Mouse (Mus musculus) cerebellum, adult 2 months (tissue): ENCODE data around the gene Fam49a. TPM values are rescaled to one million over a fixed set of nuclear protein-coding genes. Genes with fewer than 3 reads are reported as not detected.

ENCODE experiments used
- DNase-seq, 2 experiments: peaks; one replicate each; pipeline ENCODE4 v3.0.0; 2021
- H3K27ac ChIP-seq: fragments of 200-500 bp; 2 replicates; pipeline ENCODE4 v1.5.1; 2012; ENCODE audit warnings: low read length, control low read depth, inconsistent platforms; ENCODE audit not compliant: insufficient read depth
- H3K27me3 ChIP-seq: fragments of 200-500 bp; 2 replicates; pipeline ENCODE4 v1.6.1; 2012; ENCODE audit warnings: inconsistent platforms, mild to moderate bottlenecking, low read length, moderate library complexity; ENCODE audit not compliant: control insufficient read depth, insufficient read depth
- H3K4me1 ChIP-seq: fragments of 200-500 bp; 2 replicates; pipeline ENCODE4 v1.6.1; 2011; ENCODE audit warnings: low read length; ENCODE audit not compliant: control insufficient read depth, insufficient read depth
- H3K4me3 ChIP-seq: fragments of 200-500 bp; replicated peaks from 2 replicates; pipeline ENCODE3; 2011; ENCODE audit warnings: mild to moderate bottlenecking, low read depth, low read length, control low read depth; ENCODE audit not compliant: insufficient read depth
- CTCF ChIP-seq: fragments of 200-500 bp; IDR thresholded peaks from 2 replicates; pipeline ENCODE4 v1.5.1; 2011; ENCODE audit warnings: low read depth, mild to moderate bottlenecking, control low read depth, low read length, moderate library complexity, borderline replicate concordance; ENCODE audit not compliant: insufficient read depth
- POLR2A ChIP-seq: fragments of 200-500 bp; IDR thresholded peaks from 2 replicates; pipeline ENCODE4 v1.6.1; 2011; ENCODE audit warnings: low read length, control low read depth, borderline replicate concordance; ENCODE audit not compliant: insufficient read depth
- WGBS: fragments of 180-500 bp; shearing (Covaris S2); methylation state at CpG from one replicate; pipeline ENCODE4 v1.1.7; 2018; 5-methylcytosine and 5-hydroxymethylcytosine counted together
- polyA plus RNA-seq: library from polyadenylated mRNA; depleted of rRNA; stranded (reverse); fragments of >200 nt; gene quantifications from 2 replicates; pipeline ENCODE4 v1.2.3, GENCODE M21; 2012

The Fam49a gene
- polyA plus RNA-seq, 1 experiment = 19.6 TPM

- WGBS = 36% methylated on average over 5 of the region's 5 CpGs
- no peaks in the 10 kb centered on the region for H3K27me3 ChIP-seq
- DNase-seq = no peak
- H3K27ac ChIP-seq = no peak overlapping the region
- no peaks in the 10 kb centered on the region for H3K4me1 ChIP-seq
- TF ChIP-seq POLR2A = no peak
- no peak for TF ChIP-seq CTCF
- no peak overlapping the region for H3K4me3 ChIP-seq
These were observed 8.4 kb upstream of the Fam49a start for GRCm38 (mm10) chr12:12253526-12253925.

DNA sequence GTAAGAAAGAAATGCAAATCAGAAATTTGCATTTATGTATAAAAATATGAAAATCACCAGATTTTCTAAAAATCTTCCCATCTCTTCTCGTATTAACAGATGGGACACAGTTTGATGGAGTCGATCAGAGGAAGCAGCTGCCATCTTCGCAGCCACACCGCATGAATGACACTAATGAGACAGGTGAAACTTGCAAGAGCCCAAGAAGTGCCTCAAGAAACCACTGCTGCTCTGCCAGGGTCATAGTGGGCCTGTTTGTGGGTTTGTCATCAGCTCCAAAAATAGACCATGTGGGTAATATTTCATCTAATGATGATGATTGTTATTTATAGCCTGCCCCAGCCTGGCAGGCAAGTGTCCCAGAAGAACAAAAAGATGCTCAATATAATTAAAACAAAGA, 7.8 kb upstream of the Fam49a start:
- DNase-seq = no peak
- H3K4me3 ChIP-seq = no peak overlapping the region
- no peak overlapping the region for H3K27ac ChIP-seq
- no peaks in the 10 kb centered on the region for H3K4me1 ChIP-seq
- TF ChIP-seq POLR2A (no peak), CTCF (no peak)
- 38% methylated on average over 4 of the region's 4 CpGs for WGBS
- no peaks in the 10 kb centered on the region for H3K27me3 ChIP-seq

DNA sequence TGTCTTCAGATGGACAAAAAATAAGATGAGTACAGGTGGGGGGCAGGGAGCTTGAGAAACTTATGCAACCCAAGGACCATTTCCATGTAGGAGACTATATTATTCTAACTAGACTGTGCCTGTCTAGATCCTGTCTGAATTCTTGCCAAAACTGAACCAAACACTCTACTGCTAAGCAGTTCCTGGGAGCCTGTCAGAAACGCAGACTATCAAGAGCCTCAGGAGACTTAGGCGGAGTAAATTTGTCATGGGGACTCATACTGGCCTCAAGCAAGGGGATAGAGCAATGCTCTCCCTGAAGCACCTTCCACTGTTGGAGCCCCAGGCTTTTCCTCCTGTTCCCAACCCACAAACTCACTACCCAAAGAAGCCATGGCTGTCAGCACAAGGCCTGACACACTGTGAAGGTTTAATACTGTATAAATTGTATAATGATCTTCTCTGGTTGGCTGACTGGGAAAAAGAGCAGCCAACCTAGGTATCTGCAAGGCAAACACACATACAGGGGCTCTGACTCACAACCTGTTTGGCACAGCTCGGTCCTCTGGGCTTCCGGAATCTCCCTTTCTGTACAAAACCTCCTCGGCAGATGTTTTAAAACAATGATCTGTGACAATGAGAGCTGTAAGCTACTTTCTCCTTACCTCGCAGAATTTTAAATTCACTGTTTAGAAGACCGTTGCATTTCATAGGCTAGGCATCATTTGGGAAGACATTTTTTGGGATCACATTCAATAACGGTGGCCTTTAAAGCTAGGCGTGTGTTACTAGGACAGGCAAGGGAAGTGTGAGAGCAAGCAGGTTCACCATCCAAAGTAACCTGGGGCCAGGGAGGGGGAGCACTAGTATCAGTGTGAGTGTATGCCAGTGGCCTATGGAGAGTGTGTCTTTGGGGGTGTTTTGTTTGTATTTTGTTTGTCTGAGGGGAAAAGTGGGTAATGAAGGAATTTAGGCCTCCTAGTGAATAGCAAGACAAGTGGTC, 669 bp upstream of the Fam49a start:
- Histone ChIP-seq H3K4me1 (peaks cover 5% of the 10 kb centered on the region; the same call in 1 of the 2 replicates), H3K27me3 (no peaks in the 10 kb centered on the region), H3K4me3 (peak overlapping the region; percentile 44), H3K27ac (no peak overlapping the region)
- WGBS = 76% methylated on average over 9 of the region's 9 CpGs
- peak in 1 of 2 experiments; percentile 26 for DNase-seq
- no peak for TF ChIP-seq POLR2A
- TF ChIP-seq CTCF = no peak

DNA sequence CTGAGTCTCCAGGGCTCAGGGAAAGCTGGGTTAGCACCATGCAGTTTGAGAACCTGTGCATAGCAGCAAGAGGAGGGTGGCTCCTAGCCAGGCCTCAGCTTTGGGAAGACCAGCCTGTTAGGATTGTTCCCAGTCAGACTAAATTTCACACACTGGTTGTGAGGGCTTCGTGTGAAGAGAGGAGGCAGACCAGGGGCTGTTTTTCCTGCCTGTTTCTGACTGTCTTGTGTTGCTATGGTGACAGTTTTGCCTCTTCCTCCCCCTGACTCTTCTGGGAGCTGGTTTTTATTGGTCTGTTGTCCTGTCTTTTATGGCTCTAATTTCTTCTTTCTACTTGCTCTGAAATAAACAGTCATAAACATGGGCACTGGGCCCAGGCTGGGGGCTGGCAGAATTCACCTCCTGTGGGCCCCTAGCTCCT, 1.4 kb downstream of the Fam49a start:
- Histone ChIP-seq H3K27me3 (no peaks in the 10 kb centered on the region), H3K4me3 (peak overlapping the region; percentile 35), H3K4me1 (peaks cover 5% of the 10 kb centered on the region; the same call in 1 of the 2 replicates), H3K27ac (no peak overlapping the region)
- TF ChIP-seq CTCF (no peak), POLR2A (no peak)
- DNase-seq = peak; percentile 28 to 37
- WGBS = 30% methylated on average over 1 of the region's 1 CpGs

- H3K4me3 ChIP-seq = no peak overlapping the region
- no peak overlapping the region for H3K27ac ChIP-seq
- peaks cover 5% of the 10 kb centered on the region; the same call in 1 of the 2 replicates for H3K4me1 ChIP-seq
- DNase-seq = no peak
- H3K27me3 ChIP-seq = no peaks in the 10 kb centered on the region
- WGBS = 82% methylated on average over 5 of the region's 5 CpGs
- TF ChIP-seq POLR2A = no peak
- no peak for TF ChIP-seq CTCF
These were observed 2.2 kb downstream of the Fam49a start for GRCm38 (mm10) chr12:12264151-12264550.

DNA sequence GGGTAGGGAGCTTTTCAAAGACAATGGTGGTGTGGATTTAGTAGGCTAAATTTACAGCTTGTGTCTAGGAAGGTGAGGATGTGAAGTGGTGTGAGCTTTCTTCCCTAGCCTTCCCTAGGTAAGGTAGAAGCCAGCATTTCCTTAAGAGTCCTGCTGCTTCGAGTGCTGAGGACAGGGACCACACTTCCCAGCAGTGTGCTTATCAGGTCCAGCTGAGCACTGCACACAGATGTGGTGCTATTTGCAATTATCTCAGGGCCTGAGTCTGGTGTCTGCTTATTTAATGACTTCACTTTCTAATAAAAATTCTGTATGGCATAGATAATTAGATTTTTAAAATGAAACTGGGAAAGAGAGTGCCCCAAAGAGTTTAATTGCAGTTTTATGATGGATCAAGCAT, 4.6 kb downstream of the Fam49a start:
- peaks cover 5% of the 10 kb centered on the region; the same call in 1 of the 2 replicates for H3K4me1 ChIP-seq
- H3K4me3 ChIP-seq = no peak overlapping the region
- WGBS = 91% methylated on average over 1 of the region's 1 CpGs
- no peak for DNase-seq
- H3K27ac ChIP-seq = no peak overlapping the region
- no peaks in the 10 kb centered on the region for H3K27me3 ChIP-seq
- TF ChIP-seq POLR2A = no peak
- TF ChIP-seq CTCF = no peak

GRCm38 (mm10) chr12:12270495-12270894, 8.6 kb downstream of the Fam49a start:
- Histone ChIP-seq H3K27me3 (no peaks in the 10 kb centered on the region), H3K4me3 (no peak overlapping the region), H3K4me1 (peaks cover 2% of the 10 kb centered on the region; the same call in 1 of the 2 replicates), H3K27ac (no peak overlapping the region)
- 82% methylated on average over 3 of the region's 3 CpGs for WGBS
- no peak for DNase-seq
- TF ChIP-seq CTCF (no peak), POLR2A (no peak)

DNA sequence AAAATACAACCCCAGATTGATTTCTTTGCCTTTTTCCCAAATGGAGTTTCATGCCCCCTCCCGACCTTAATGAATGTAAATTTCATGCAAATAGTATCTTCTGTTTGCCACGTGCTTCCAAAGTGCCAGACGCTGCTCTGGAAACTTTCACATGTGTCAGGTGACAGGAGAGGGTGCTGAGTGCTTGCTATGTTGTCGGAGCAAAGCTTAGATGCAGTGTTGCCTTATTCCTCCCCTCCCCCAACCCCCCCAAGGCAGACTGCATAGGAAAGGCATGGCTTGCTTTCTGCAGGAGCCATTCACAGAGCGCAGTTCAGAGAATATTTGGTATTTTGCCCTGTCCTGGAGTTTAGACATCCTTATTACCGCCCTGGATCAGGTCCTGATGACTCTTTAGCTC, 12.2 kb downstream of the Fam49a start:
- H3K4me3 ChIP-seq = no peak overlapping the region
- TF ChIP-seq POLR2A = no peak
- no peak for TF ChIP-seq CTCF
- peaks cover 2% of the 10 kb centered on the region; the same call in 1 of the 2 replicates for H3K4me1 ChIP-seq
- H3K27me3 ChIP-seq = no peaks in the 10 kb centered on the region
- no peak for DNase-seq
- H3K27ac ChIP-seq = no peak overlapping the region
- 29% methylated on average over 6 of the region's 6 CpGs for WGBS
